Mouse (Mus musculus) inflammation-experienced regulatory T-cells, adult 6 months (primary cell): Measurements from ENCODE around the gene Ptger3. TPM values are rescaled to one million over a fixed set of nuclear protein-coding genes. Genes with fewer than 3 reads are reported as not detected.

Experiments
- ATAC-seq: one replicate; pipeline ENCODE4 v1.8.0; 2017
- polyA plus RNA-seq, 3 experiments: library from polyadenylated mRNA; unstranded; fragments of 100-300 nt; shearing (Covaris generic); gene quantifications; one replicate each; pipeline ENCODE4 v1.2.1; 2017

Gene Ptger3
- polyA plus RNA-seq, 3 experiments from 2014 or later: not detected

- ATAC-seq: no peak
Observed at GRCm38 (mm10) chr3:157582626-157583405, 16.1 kb downstream of the Ptger3 start.

GRCm38 (mm10) chr3:157597837-157598379 is 31.2 kb downstream of the Ptger3 start:
- ATAC-seq: no peak

- no peak for ATAC-seq
Observed at GRCm38 (mm10) chr3:157604684-157605410, 38.2 kb downstream of the Ptger3 start.

- no peak for ATAC-seq
Observed at GRCm38 (mm10) chr3:157605411-157605740, 38.7 kb downstream of the Ptger3 start.

GRCm38 (mm10) chr3:157613542-157613941 is 46.9 kb downstream of the Ptger3 start:
- no peak for ATAC-seq

- no peak for ATAC-seq
Observed at GRCm38 (mm10) chr3:157616949-157617348, 50.3 kb downstream of the Ptger3 start.

- no peak for ATAC-seq
Observed at GRCm38 (mm10) chr3:157627407-157627806, 60.7 kb downstream of the Ptger3 start.

- no peak for ATAC-seq
Observed at GRCm38 (mm10) chr3:157630671-157631070, 64.0 kb downstream of the Ptger3 start.

GRCm38 (mm10) chr3:157631383-157631782 is 64.7 kb downstream of the Ptger3 start:
- no peak for ATAC-seq

- ATAC-seq: no peak
Observed at GRCm38 (mm10) chr3:157634431-157634830, 67.7 kb downstream of the Ptger3 start.

GRCm38 (mm10) chr3:157635713-157636112 is 69.0 kb downstream of the Ptger3 start:
- no peak for ATAC-seq

GRCm38 (mm10) chr3:157636887-157637286 is 70.2 kb downstream of the Ptger3 start:
- no peak for ATAC-seq

- ATAC-seq: no peak
Observed at GRCm38 (mm10) chr3:157637341-157637740, 70.6 kb downstream of the Ptger3 start.

- no peak for ATAC-seq
Observed at GRCm38 (mm10) chr3:157641634-157642033, 74.9 kb downstream of the Ptger3 start.

GRCm38 (mm10) chr3:157661622-157662021 is 94.9 kb downstream of the Ptger3 start:
- no peak for ATAC-seq

GRCm38 (mm10) chr3:157664486-157665041 is 97.9 kb downstream of the Ptger3 start:
- no peak for ATAC-seq

- no peak for ATAC-seq
Observed at GRCm38 (mm10) chr3:157665471-157665870, 98.8 kb downstream of the Ptger3 start.

- no peak for ATAC-seq
Observed at GRCm38 (mm10) chr3:157666142-157666541, 99.5 kb downstream of the Ptger3 start.

GRCm38 (mm10) chr3:157686105-157686504 is 119.4 kb downstream of the Ptger3 start:
- no peak for ATAC-seq

GRCm38 (mm10) chr3:157688419-157689162 is 121.9 kb downstream of the Ptger3 start:
- ATAC-seq: no peak
